Mouse (Mus musculus): Measurements from ENCODE around the gene Obox3. TPM values are rescaled to one million over a fixed set of nuclear protein-coding genes. Genes with fewer than 3 reads are reported as not detected.
"Not testable (repeated sequence)": the region's sequence is repeated elsewhere in the genome, so short reads cannot be mapped to it uniquely, and the experiment has no call there.

Obox3 gene
- polyA plus RNA-seq (2014; fragmentation: Nextera tagmentation; extraction: Ambion mirVana) = not detected in 2 replicates

DNA sequence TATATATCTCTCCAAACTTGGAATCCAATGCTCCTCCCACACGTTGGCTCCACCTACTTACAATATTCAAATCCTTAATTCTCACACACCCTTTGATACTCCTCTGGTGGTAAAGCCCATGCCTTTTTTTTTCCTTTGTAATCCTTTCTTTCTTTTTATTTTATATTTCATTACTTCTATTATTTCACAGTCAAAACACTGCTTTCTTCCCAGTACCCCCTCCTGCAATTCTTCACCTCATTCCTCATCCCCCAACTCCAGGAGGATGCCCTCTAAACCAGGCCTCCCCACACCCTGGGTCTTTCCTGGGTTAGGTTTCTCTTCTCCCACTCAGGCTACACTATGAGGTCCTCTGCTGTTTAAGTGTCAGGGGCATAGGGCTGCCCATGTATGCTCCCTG lies at the start of gene Obox3:
Gene Obox3 (minus strand): TSS at position 101 of the 400 bp plus-strand sequence.
- WGBS = 20% methylated on average over 1 of the region's 1 CpGs
- H3K4me1 ChIP-seq (ENCODE audit: control insufficient read depth, insufficient read depth, low read length); ATAC-seq (ENCODE audit: insufficient number of reproducible peaks, insufficient read depth, low FRiP score, low read depth): not testable (repeated sequence)

DNA sequence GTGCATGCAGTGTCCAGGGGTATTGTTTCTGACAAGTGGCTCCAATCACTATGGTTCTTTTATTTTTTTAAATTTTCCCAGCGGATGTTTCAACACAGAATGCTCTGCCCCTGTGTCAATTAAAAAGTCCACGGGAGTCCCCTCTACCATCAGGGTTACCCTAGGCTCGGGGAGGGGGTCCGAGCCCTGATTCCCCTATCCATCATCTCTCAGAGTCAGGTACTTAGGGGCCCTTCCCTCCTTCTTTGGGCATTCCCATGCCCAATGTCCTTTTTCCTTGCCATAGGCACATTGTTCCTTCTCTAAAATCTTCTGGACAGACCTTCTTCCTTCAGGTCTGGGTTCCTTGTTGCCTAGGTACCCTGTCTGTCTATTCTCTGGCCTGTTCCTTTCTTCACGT lies 130.3 kb downstream of the Obox3 start:
- not testable (repeated sequence) for H3K4me2 ChIP-seq (replicated peaks; ENCODE audit: low read depth, low read length); H3K36me3 ChIP-seq (ENCODE audit: control insufficient read depth, insufficient read depth, low read length); H3K4me3 ChIP-seq (ENCODE audit: low read depth, low read length); H3K9me3 ChIP-seq (ENCODE audit: control insufficient read depth, low read depth, low read length); ATAC-seq (ENCODE audit: insufficient number of reproducible peaks, insufficient read depth, low FRiP score, low read depth); H3K9ac ChIP-seq (replicated peaks; ENCODE audit: low read depth, low read length); H3K27me3 ChIP-seq (ENCODE audit: control insufficient read depth, insufficient read depth, low read length); H3K4me1 ChIP-seq (ENCODE audit: control insufficient read depth, insufficient read depth, low read length); H3K27ac ChIP-seq (ENCODE audit: low read length)
- WGBS = 74% methylated on average over 5 of the region's 5 CpGs

More for the DNA sequence above, at the start of gene Obox3:
- not testable (repeated sequence) for H3K9ac ChIP-seq (replicated peaks; ENCODE audit: low read depth, low read length); H3K27ac ChIP-seq (ENCODE audit: low read length); H3K27me3 ChIP-seq (ENCODE audit: control insufficient read depth, insufficient read depth, low read length); H3K4me3 ChIP-seq (ENCODE audit: low read depth, low read length); H3K9me3 ChIP-seq (ENCODE audit: control insufficient read depth, low read depth, low read length); H3K36me3 ChIP-seq (ENCODE audit: control insufficient read depth, insufficient read depth, low read length); H3K4me2 ChIP-seq (replicated peaks; ENCODE audit: low read depth, low read length)

Other genes with a start within 250 kb of the Obox3 start
- gene Obox5, start 110.2 kb upstream of the Obox3 start, polyA plus RNA-seq (2014; fragmentation: Nextera tagmentation; extraction: Ambion mirVana) = not detected in 2 replicates
- gene Obox6, start 199.8 kb upstream of the Obox3 start, polyA plus RNA-seq (2014; fragmentation: Nextera tagmentation; extraction: Ambion mirVana) = not detected in 2 replicates
- not detected in 2 replicates for gene Crx, start 240.1 kb upstream of the Obox3 start, polyA plus RNA-seq (2014; fragmentation: Nextera tagmentation; extraction: Ambion mirVana)
- gene Crxos, start 242.7 kb upstream of the Obox3 start, polyA plus RNA-seq (2014; fragmentation: Nextera tagmentation; extraction: Ambion mirVana) = not detected in 2 replicates